Mouse (Mus musculus) heart, postnatal 14 days (tissue): Measurements from ENCODE around the gene Zfp362. TPM values are rescaled to one million over a fixed set of nuclear protein-coding genes. Genes with fewer than 3 reads are reported as not detected.

Source experiments
- DNase-seq, 2 experiments: peaks; one replicate each; pipeline ENCODE4 v3.0.0; 2021 to 2022
- intact Hi-C: fragments of 180-260 bp; cut with DNase I; formaldehyde crosslinking; loops from one replicate; pipeline ENCODE4 v1.15.1; 2025
- long read RNA-seq, 2 experiments: library from polyadenylated mRNA; stranded (forward); transcript quantifications; one replicate each; pipeline ENCODE4 v2.0.0; 2021
- total RNA-seq, 2 experiments: library from RNA; stranded (reverse); gene quantifications; 2 replicates each; pipeline ENCODE4 v1.2.3; 2021

The Zfp362 gene
- 10 to 100 TPM; 16.3 to 17.7 TPM for total RNA-seq
- long read RNA-seq, experiment 1, transcript Zfp362-202 (9 exons, 2,812 nt), result major isoform, 6 of 24 reads
- long read RNA-seq, experiment 1, partial matches to known transcripts, result 13 of 24 reads
- long read RNA-seq, experiment 1, other reads (novel, unspliced or antisense), result 5 of 24 reads
- long read RNA-seq, experiment 2, transcript Zfp362-202 (9 exons, 2,812 nt), result major isoform, 6 of 19 reads
- long read RNA-seq, experiment 2, partial matches to known transcripts, result 9 of 19 reads
- long read RNA-seq, experiment 2, other reads (novel, unspliced or antisense), result 4 of 19 reads

GRCm38 (mm10) chr4:128806043-128806826 is at the start of gene Zfp362:
Gene Zfp362 (minus strand): TSS chr4:128806045.
- intact Hi-C loops, result no loop called here

GRCm38 (mm10) chr4:128855613-128856040 is 49.8 kb upstream of the Zfp362 start:
- peak; percentile 46 to 73 for DNase-seq
- intact Hi-C loops, result no loop called here

More at GRCm38 (mm10) chr4:128806043-128806826, at the start of gene Zfp362:
- DNase-seq, result peak; percentile 66 to 75

DNA sequence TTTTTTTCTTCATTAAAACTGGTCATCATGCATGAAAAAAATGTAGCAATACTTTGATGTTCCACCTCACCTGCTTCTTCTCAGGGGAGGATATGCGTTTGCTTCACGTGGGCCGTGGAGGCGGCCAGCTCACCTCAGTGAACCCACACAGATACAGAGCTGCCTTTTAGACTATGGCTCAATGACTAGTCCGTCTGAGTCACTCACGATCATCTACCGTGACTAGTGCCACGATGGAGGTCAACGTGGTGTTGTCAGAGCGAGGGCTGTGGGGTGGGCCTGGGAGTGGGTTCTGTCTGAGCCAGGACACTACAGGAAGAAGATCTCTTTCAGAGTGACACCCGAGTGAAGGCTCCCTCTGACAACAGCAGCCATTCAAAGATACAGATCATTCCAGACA is 47.3 kb upstream of the Zfp362 start:
- DNase-seq, result no peak
- intact Hi-C loops, result no loop called here

- intact Hi-C loops, result no loop called here
- DNase-seq, result no peak
Observed at GRCm38 (mm10) chr4:128852266-128852887, 46.5 kb upstream of the Zfp362 start.

GRCm38 (mm10) chr4:128849686-128850085 is 43.8 kb upstream of the Zfp362 start:
- intact Hi-C loops, result no loop called here
- no peak for DNase-seq

DNA sequence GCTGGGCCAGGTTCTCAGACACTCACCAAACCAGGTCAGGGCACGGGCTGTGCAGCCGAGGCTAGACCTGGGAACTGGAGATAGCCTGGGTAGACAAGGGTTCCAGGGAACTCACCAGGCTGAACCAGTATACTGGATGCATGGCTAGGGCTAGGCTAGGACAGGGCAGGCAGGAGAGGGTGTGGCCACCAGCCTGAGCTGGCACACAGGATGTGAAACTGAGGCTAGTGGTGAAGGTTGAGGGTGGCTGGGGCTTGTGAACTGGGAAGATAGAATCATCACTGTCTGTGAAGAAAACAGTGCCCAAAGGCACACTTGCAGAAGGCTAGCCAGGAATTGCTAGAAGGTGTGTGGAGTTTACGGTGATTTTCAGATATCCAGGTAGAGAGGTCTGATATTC is 43.1 kb upstream of the Zfp362 start:
- DNase-seq, result no peak
- intact Hi-C loops, result no loop called here

DNA sequence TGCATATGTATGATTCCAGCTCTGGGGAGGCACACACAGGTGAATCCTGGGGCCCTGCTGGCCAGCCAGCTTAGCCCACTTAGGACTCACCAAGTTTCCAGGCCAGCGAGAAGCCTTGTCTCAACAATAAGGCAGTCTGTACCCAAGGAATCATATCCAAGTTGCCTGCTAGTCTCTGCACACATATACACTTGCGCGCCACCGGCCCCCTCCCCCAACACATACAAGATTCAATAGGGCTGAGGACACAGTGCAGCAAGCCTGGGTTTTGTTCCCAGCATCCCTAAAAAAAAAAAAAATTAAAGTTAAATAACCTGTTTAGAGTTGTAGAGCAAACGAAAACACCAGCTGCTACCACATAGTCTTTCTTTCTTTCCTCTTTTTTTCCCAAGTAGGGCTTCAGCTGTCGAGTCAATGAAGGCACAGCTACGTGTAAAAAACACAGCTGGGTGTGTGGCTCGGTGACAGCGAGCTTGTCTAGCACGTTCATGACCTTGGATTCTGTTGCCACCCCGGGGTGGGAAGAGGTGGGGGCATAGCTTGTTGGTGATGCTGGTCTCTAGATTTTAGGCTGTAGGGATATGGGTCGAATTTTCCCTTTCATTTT is 39.6 kb upstream of the Zfp362 start:
- no peak for DNase-seq
- intact Hi-C loops, result no loop called here

GRCm38 (mm10) chr4:128844566-128844965 is 38.7 kb upstream of the Zfp362 start:
- intact Hi-C loops, result no loop called here
- DNase-seq, result no peak

GRCm38 (mm10) chr4:128841259-128841658 is 35.4 kb upstream of the Zfp362 start:
- intact Hi-C loops, result no loop called here
- peak in 1 of 2 experiments; percentile 21 for DNase-seq

GRCm38 (mm10) chr4:128839811-128840738 is 34.2 kb upstream of the Zfp362 start:
- intact Hi-C loops, result no loop called here
- DNase-seq, result peak; percentile 36 to 53

GRCm38 (mm10) chr4:128838202-128838601 is 32.4 kb upstream of the Zfp362 start:
- intact Hi-C loops, result no loop called here
- DNase-seq, result no peak

DNA sequence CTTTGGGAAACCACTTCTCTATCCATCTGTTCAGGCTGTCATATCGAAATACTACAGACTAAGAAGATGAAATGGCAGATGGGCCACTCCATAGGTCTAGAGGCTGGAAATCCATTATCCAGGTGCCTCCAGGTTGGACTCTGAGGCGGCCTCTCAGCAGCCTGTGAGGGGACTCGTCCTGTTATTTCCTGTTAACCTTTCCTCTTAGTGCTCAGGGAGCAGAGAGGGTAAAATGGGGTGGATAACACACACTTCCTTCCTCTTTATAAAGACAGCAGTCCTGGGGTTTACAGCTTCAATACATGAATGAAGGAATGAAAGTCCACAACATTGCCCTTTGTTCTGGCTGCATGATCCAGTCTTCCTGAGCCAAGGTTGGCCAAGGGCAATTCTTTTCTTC is 18.3 kb upstream of the Zfp362 start:
- no peak for DNase-seq
- intact Hi-C loops, result no loop called here

- no peak for DNase-seq
- intact Hi-C loops, result no loop called here
Observed at GRCm38 (mm10) chr4:128820568-128820967, 14.7 kb upstream of the Zfp362 start.

DNA sequence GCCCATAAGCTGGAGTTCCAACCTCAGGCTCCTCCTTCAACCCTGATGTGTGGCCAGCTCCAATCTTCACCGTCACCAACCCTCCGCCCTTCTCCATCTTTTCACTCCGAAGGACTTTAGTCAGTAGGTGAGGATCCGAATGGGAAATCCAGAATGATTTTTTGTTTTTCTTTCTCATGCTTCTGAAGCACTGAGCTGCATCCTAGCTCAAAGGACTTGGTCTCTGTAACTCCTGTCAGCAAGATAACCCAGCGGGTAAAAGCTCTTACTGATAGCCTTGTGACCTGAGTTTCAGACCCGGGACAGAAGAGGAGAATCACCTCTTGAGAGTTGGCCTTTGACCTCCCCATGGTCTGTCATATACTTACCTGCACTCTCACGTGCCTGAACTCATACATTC is 11.2 kb upstream of the Zfp362 start:
- DNase-seq, result no peak
- intact Hi-C loops, result no loop called here

GRCm38 (mm10) chr4:128811382-128812056 is 5.7 kb upstream of the Zfp362 start:
- intact Hi-C loops, result no loop called here
- DNase-seq, result peak; percentile 70 to 79

DNA sequence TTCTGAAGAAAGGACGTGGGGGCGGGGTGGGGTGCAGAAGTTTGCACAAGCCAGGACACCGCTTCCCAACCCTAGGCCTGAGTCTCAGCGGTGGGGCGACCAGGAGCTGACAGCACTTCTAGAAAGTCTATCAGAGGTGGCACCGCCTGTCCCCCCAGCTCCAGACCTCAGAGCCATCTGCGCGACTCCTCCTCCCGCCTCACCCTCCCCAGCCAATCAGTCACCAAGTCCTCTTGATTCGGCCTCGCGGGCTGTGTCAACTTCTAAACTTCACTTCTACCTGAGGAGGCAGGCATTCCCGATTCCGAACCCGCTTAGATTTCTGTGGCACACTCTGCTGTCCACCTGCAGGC is 958 bp upstream of the Zfp362 start:
- intact Hi-C loops, result no loop called here
- peak; percentile 64 to 67 for DNase-seq

- intact Hi-C loops, result no loop called here
- peak in 1 of 2 experiments; percentile 51 for DNase-seq
Observed at GRCm38 (mm10) chr4:128805150-128806042, 449 bp downstream of the Zfp362 start.

GRCm38 (mm10) chr4:128804426-128805149 is 1.3 kb downstream of the Zfp362 start:
- peak in 1 of 2 experiments; percentile 33 for DNase-seq
- intact Hi-C loops, result no loop called here
